Mouse (Mus musculus) brain, embryonic 14.5 days (tissue): ENCODE data around the gene Gsg1l.

Experiments used
- CTCF ChIP-seq: fragments of 200-500 bp; IDR thresholded peaks from 2 replicates; pipeline ENCODE4 v1.5.1; 2012; ENCODE audit warnings: inconsistent platforms, mild to moderate bottlenecking, moderate library complexity, borderline replicate concordance; ENCODE audit not compliant: insufficient read depth, insufficient read length; ENCODE audit errors: extremely low read depth
- POLR2A ChIP-seq: fragments of 200-500 bp; IDR thresholded peaks from 2 replicates; pipeline ENCODE4 v1.6.1; 2012; ENCODE audit warnings: mild to moderate bottlenecking, inconsistent platforms, borderline replicate concordance; ENCODE audit not compliant: poor library complexity, insufficient read depth, insufficient read length, severe bottlenecking; ENCODE audit errors: extremely low read depth

GRCm38 (mm10) chr7:125859564-125859963 lies 222.6 kb downstream of the Gsg1l start:
- TF ChIP-seq CTCF (no peak), POLR2A (no peak)
